Mouse (Mus musculus): ENCODE data around the gene Lnx2. TPM values are rescaled to one million over a fixed set of nuclear protein-coding genes. Genes with fewer than 3 reads are reported as not detected.

The Lnx2 gene
- 7.5 and 8.6 TPM in 2 replicates for polyA plus RNA-seq (2012; rRNA removed)

DNA sequence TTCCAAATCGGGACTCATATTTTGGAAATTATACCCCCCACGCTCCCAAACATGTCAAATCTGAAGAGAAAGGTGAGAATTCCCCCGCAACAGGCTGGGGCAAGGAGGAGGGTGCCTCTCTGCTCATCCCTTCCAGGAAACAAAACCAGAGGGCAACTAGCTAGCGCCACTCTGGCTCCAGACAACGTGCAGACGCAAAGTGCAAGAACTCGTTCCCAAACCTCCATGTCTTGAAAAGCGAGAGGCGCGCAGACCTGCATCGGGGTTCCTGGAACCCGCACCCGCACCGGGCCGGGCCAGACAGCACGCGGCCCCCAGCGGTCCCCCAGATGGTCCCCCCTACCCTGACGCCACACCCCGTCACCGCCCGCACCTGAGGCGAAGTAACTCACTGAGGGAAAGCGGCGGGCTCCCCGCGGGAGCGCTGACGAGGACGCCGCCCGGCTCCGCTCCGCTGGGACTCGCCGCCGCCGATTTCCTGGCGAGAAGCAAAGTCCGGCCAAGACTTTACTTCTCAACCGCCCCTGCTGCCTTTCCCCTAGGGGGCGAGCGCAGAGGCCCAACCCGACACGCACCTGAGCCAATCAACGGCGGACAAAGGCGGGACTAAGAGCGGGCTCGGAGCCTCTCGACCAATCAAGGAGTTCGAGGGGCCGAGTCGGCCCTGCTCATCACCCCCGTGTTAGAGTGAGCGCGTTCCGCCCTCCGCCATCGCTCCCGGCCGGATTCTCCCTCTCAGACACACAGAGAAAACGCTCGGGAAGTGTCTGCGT, at the start of gene Lnx2:
Gene Lnx2, minus strand, starts transcription at position 561 of the 773 bp plus-strand sequence.

DNA sequence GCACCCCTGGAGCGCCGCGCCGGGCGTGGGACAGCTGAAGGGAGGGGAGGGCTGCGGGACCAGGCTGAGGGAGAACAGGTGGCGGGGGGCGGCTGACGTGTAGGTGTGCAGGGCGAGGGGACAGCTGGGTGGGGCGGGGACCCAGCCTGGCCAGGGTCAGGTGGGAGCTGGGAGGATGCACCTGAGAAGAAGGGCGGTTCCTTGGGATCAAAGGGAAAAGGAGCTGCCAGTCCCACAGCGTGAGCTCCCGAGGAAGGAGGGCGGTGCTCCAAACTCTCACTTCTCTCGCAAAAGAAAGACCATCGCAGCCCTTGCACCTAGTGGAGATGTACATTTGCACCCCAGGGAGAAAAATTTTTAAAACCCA, 396 bp upstream of the Lnx2 start, which contains the start of gene Polr1d:
Gene Polr1d, plus strand, starts transcription at position 252 of the 367 bp plus-strand sequence.

Other genes with a start within 250 kb of the Lnx2 start
- 452 and 461 TPM in 2 replicates for gene Rpl21, start 243.7 kb downstream of the Lnx2 start, polyA plus RNA-seq (2012; rRNA removed)
- 5.4 and 6.1 TPM in 2 replicates for gene Rasl11a, start 231.5 kb downstream of the Lnx2 start, polyA plus RNA-seq (2012; rRNA removed)
- 81.0 and 81.4 TPM in 2 replicates for gene Gtf3a, start 127.9 kb downstream of the Lnx2 start, polyA plus RNA-seq (2012; rRNA removed)
- gene Mtif3, start 112.8 kb downstream of the Lnx2 start, polyA plus RNA-seq (2012; rRNA removed): 18.9 and 21.9 TPM in 2 replicates
- gene Polr1d, start 464 bp upstream of the Lnx2 start, polyA plus RNA-seq (2012; rRNA removed): 99.4 and 99.7 TPM in 2 replicates
- gene Gsx1, start 112.1 kb upstream of the Lnx2 start, polyA plus RNA-seq (2012; rRNA removed): 7.9 and 8.4 TPM in 2 replicates
- gene Pdx1, start 193.4 kb upstream of the Lnx2 start, polyA plus RNA-seq (2012; rRNA removed): not detected in 2 replicates
- gene Cdx2, start 230.7 kb upstream of the Lnx2 start, polyA plus RNA-seq (2012; rRNA removed): not detected in 2 replicates
- not detected in 2 replicates for gene Urad, start 245.9 kb upstream of the Lnx2 start, polyA plus RNA-seq (2012; rRNA removed)

All from central nervous system, embryonic 14 days (tissue).